Mouse (Mus musculus) liver, postnatal 0 days (tissue): ENCODE measurements around the gene Exosc3. TPM values are rescaled to one million over a fixed set of nuclear protein-coding genes. Genes with fewer than 3 reads are reported as not detected.
A peak's percentile ranks its signal among the peaks of the same experiment; 100 is the strongest.
"Not testable (repeated sequence)": the region's sequence is repeated elsewhere in the genome, so short reads cannot be mapped to it uniquely, and the experiment has no call there.

Source experiments
- ATAC-seq: fragments of 200-750 bp; cut with Nextera tagmentation; 2 replicates; pipeline ENCODE4 v1.8.0; 2017; ENCODE audit warnings: mild to moderate bottlenecking, moderate library complexity
- DNase-seq: peaks from one replicate; pipeline ENCODE4 v3.0.0-alpha.2; 2016
- H3K27ac ChIP-seq: fragments of 300-500 bp; sonication (generic); 2 replicates; pipeline ENCODE4 v1.5.1; 2014; ENCODE audit warnings: antibody characterized with exemption, moderate library complexity, mild to moderate bottlenecking, low read depth
- H3K27me3 ChIP-seq: fragments of 300-500 bp; sonication (generic); 2 replicates; pipeline ENCODE4 v1.6.1; 2014; ENCODE audit warnings: low read length, control low read depth, mixed read lengths; ENCODE audit not compliant: insufficient read depth
- H3K36me3 ChIP-seq: fragments of 300-500 bp; sonication (generic); replicated peaks from 2 replicates; pipeline ENCODE4 v1.6.1; 2014; ENCODE audit warnings: mild to moderate bottlenecking, control low read depth, low read length, moderate library complexity, mixed read lengths; ENCODE audit not compliant: insufficient read depth
- H3K4me1 ChIP-seq: fragments of 300-500 bp; sonication (generic); 2 replicates; pipeline ENCODE4 v1.6.1; 2014; ENCODE audit warnings: antibody characterized with exemption, mild to moderate bottlenecking, control low read depth; ENCODE audit not compliant: insufficient read depth
- H3K4me2 ChIP-seq: fragments of 300-500 bp; sonication (generic); 2 replicates; pipeline ENCODE4 v1.6.1; 2014; ENCODE audit warnings: low read depth, mild to moderate bottlenecking, low read length, moderate library complexity, mixed read lengths
- H3K4me3 ChIP-seq: fragments of 300-500 bp; sonication (generic); 2 replicates; pipeline ENCODE4 v1.5.1; 2014; ENCODE audit warnings: low read depth, low read length
- H3K9ac ChIP-seq: fragments of 300-500 bp; sonication (generic); replicated peaks from 2 replicates; pipeline ENCODE4 v1.6.1; 2014; ENCODE audit warnings: mild to moderate bottlenecking, moderate library complexity
- H3K9me3 ChIP-seq: fragments of 300-500 bp; sonication (generic); 2 replicates; pipeline ENCODE4 v1.6.1; 2016; ENCODE audit warnings: mild to moderate bottlenecking, control low read depth, low read length, mixed read lengths
- CTCF ChIP-seq: sonication (generic); IDR thresholded peaks from 2 replicates; pipeline ENCODE4 v1.5.1; 2016; ENCODE audit warnings: antibody characterized with exemption, low read depth
- EP300 ChIP-seq: IDR thresholded peaks from 2 replicates; pipeline ENCODE4 v1.6.1; 2016; ENCODE audit warnings: antibody characterized with exemption, low read depth, mild to moderate bottlenecking
- WGBS: fragments of 180-500 bp; shearing (Covaris S2); extraction: QIAGEN DNeasy Blood & Tissue Kit; methylation state at CpG from one replicate; pipeline ENCODE4 v1.1.7; 2014; ENCODE audit not compliant: insufficient replicate concordance; 5-methylcytosine and 5-hydroxymethylcytosine counted together
- polyA plus RNA-seq: library from polyadenylated mRNA; unstranded; fragments of >200 nt; fragmentation: Nextera tagmentation; extraction: Ambion mirVana; gene quantifications from 2 replicates; pipeline ENCODE4 v1.2.1, GENCODE M21; 2015

The Exosc3 gene
- polyA plus RNA-seq = 36.4 and 37.4 TPM in 2 replicates

DNA sequence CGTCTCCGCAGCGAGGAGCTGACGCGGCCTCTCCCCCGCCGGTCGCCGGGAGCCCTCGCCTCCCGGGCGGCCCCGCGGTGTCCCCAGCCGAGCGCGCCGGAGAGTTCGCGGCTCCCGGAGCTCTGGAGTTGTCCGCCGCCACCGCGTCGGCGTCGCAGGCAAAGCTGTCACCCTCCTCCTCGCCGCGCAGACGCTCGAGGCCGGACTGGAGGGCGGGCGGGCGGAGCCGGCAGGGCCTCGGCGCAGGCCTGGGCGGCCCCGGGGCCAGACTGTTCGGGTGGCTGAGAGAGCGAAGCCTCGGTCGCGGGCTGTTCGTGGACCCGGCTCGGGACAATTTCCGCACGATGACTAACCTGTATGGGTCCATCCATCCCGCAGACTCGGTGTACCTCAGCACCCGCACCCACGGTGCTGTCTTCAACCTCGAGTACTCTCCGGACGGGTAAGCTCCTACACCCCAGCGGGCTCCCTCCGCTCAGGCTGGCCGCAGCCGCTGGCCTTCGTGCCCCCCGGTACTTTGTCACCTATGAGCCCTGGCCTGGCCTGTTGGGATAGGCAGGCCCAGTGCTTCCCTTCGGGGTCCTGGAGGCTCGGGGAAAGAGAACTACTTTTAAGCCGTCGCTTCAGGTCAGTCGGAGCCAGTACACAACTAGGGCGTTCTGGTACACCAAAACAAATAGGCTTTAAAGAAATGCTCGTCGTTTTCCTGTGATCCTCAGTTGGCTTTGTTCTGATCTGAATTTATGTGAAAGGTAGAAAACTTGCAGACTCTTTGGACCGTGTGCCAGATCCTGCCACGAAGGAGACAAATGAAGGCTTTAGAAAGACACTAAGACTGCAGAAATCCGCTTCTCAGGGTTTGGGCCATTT lies at the start of gene Exosc3:
Gene Exosc3, minus strand, starts transcription at position 447 of the 870 bp plus-strand sequence.
- WGBS = under 1% methylated on average over 70 of the region's 76 CpGs

DNA sequence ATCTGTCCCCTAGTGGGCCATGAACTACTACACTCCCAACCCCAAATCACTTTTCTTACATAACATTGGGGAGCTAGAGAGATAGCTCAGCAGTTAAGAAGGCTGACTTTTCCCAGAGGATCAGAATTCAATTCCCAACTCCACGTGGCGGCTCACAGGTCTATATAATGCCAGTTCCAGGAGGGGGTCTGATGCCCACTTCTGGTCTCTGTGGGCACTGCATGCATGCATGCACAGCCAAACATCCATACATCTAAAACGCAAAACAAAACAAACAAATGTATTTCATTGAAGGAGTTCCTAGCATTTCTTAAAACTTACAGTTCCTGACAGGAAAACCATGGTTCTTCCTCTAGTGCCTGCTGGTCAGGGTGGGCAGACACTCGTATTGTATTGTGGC lies 49.6 kb upstream of the Exosc3 start:
- no peak overlapping the region for H3K4me2 ChIP-seq
- WGBS = 61% methylated on average over 4 of the region's 4 CpGs
- H3K4me3 ChIP-seq = no peak overlapping the region
- ATAC-seq (no peak), DNase-seq (no peak)
- no peak overlapping the region for H3K27ac ChIP-seq
- no peaks in the 10 kb centered on the region; the same call in 1 of the 2 replicates for H3K4me1 ChIP-seq
- H3K36me3 ChIP-seq = peaks cover 4% of the 10 kb centered on the region; the same call in 1 of the 2 replicates
- H3K27me3 ChIP-seq = no peaks in the 10 kb centered on the region
- TF ChIP-seq CTCF (peak; percentile 42), EP300 (no peak)
- no peak overlapping the region for H3K9ac ChIP-seq
- no peaks in the 10 kb centered on the region for H3K9me3 ChIP-seq

More for the DNA sequence above, at the start of gene Exosc3:
- peak within 1 kb of the TSS; percentile 90 for H3K4me2 ChIP-seq
- peak within 1 kb of the TSS; percentile 99 for H3K27ac ChIP-seq
- H3K27me3 ChIP-seq = no peaks in the 10 kb centered on the region
- DNase-seq (peak; percentile 73), ATAC-seq (peak; percentile 86)
- H3K4me1 ChIP-seq = peaks cover 15% of the 10 kb centered on the region
- peaks cover 9% of the 10 kb centered on the region; the same call in 1 of the 2 replicates for H3K36me3 ChIP-seq
- no peaks in the 10 kb centered on the region for H3K9me3 ChIP-seq
- peak within 1 kb of the TSS; percentile 98 for H3K9ac ChIP-seq
- H3K4me3 ChIP-seq = peak within 1 kb of the TSS; percentile 98
- no peak for TF ChIP-seq CTCF
- no peak for TF ChIP-seq EP300

DNA sequence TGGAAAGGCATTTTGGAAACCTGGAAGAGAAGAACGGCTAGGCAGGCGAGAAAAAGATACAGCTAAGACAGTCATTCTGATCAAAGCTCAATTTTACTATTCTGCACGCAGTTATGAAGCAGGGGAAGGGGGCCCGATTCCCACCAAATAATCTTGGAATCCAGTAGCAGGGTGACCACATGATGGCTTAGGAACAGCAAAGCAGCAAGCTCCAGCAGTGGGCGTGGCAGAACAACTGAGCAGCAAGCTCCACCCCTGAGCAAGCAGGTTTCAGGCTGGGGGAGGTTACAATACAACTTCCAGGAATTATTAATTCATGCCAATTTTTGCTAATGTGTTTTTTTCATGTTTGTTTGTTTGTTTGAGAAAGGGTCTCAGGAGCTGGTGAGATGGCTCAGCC lies 44.8 kb upstream of the Exosc3 start:
- H3K4me2 ChIP-seq, DNase-seq, H3K27ac ChIP-seq, H3K36me3 ChIP-seq, H3K9me3 ChIP-seq, H3K27me3 ChIP-seq, H3K4me1 ChIP-seq, H3K4me3 ChIP-seq, H3K9ac ChIP-seq, ATAC-seq: not testable (repeated sequence)
- 91% methylated on average over 5 of the region's 5 CpGs for whole genome bisulfite sequencing

DNA sequence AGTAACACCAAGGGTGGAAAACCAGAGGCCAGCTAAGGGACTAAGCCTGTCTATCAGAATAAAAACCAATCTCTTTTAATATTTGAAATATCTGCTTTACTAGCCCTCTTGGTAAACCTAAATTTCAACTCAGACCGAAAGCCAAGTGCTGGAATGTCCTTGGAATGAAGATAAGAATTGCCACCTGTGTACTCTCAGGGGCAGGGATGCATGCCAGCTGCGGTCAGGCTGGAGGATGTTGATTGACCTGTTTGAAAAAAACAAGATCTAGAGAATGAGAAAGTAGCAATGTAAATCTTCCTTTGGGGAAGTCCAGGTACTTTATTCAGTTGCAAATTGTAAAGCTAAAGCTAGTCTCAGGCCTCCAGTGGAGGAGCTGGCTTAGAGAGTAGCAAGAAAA lies 39.6 kb upstream of the Exosc3 start:
- not testable (repeated sequence) for H3K27me3 ChIP-seq, DNase-seq, H3K36me3 ChIP-seq, H3K9ac ChIP-seq, H3K27ac ChIP-seq, ATAC-seq, H3K4me1 ChIP-seq, H3K9me3 ChIP-seq, H3K4me2 ChIP-seq, H3K4me3 ChIP-seq
- 52% methylated on average over 2 of the region's 2 CpGs for WGBS

DNA sequence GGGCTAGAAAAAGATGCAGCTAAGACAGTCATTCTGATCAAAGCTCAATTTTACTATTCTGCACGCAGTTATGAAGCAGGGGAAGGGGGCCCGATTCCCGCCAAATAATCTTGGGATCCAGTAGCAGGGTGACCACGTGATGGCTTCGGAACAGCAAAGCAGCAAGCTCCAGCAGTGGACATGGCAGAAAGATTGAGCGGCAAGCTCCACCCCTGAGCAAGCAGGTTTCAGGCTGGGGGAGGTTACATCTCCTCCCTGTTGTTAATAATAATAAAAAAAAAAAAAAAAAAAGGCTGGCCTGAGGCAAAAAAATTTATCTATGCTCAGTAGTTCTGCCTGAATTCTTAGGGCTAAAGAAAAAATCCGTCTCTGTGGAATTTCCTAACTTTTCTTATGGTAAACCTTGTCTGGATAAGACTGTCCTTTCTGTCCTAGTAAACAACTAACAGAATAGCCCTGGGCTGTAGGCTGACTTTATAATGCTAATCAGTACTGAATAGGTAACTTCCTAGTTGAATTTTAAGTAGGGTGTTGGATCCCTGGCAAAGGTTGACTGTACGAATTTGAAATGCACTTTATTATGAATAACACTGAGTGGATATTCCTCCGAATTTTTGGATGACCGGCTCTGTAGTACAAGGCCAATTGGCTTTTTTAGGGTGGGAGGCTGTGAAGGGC lies 38.5 kb upstream of the Exosc3 start:
- not testable (repeated sequence) for DNase-seq, H3K27me3 ChIP-seq, H3K27ac ChIP-seq, ATAC-seq, H3K9me3 ChIP-seq, H3K9ac ChIP-seq, H3K4me1 ChIP-seq, H3K4me3 ChIP-seq, H3K4me2 ChIP-seq
- 84% methylated on average over 10 of the region's 10 CpGs for WGBS
- H3K36me3 ChIP-seq = peaks cover 10% of the 10 kb centered on the region

DNA sequence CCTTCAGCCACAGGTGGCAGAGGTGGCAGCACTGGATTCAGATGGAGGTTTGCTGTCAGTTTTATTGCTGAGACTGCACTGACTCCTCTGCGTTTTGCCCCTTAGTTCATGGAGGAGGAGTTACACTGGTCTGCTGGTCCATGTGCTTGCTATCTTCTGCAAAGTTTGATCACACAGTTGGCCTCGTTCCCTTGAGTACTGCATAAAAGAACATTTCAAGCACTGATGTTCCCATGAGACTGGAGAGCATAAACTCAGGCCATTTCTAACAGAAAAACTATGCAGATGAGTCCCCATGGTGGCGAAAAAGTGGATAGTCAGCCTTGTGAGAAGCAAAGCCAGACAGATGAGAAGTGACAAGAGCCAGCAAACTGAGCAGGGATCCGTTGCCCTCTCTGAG lies 34.0 kb upstream of the Exosc3 start:
- TF ChIP-seq EP300 (no peak), CTCF (no peak)
- Histone ChIP-seq H3K27me3 (no peaks in the 10 kb centered on the region), H3K27ac (no peak overlapping the region), H3K4me1 (no peaks in the 10 kb centered on the region), H3K9me3 (no peaks in the 10 kb centered on the region), H3K9ac (no peak overlapping the region), H3K4me3 (no peak overlapping the region), H3K4me2 (no peak overlapping the region), H3K36me3 (peaks cover 44% of the 10 kb centered on the region)
- DNase-seq = no peak
- ATAC-seq = no peak
- WGBS = 86% methylated on average over 4 of the region's 4 CpGs
